Mouse (Mus musculus) spleen, postnatal 10 days (tissue): ENCODE data around the gene Rhox4c.
"Not testable (repeated sequence)": the region's sequence is repeated elsewhere in the genome, so short reads cannot be mapped to it uniquely, and the experiment has no call there.

ENCODE experiments used
- DNase-seq, 2 experiments: peaks; one replicate each; pipeline ENCODE4 v3.0.0; 2021 to 2022; ENCODE audit warnings: low spot score in 2 of 2

The Rhox4c gene

GRCm38 (mm10) chrX:37480037-37480436 is at the start of gene Rhox4c:
Gene Rhox4c (plus strand): TSS chrX:37480337.
- DNase-seq = not testable (repeated sequence)

GRCm38 (mm10) chrX:37432194-37432593 is 47.9 kb upstream of the Rhox4c start, which contains the start of gene Rhox4b:
Gene Rhox4b (plus strand): TSS chrX:37432494.
- DNase-seq = not testable (repeated sequence)

GRCm38 (mm10) chrX:37453380-37453779 is 26.8 kb upstream of the Rhox4c start, which contains the start of gene Rhox2c:
Gene Rhox2c (plus strand): TSS chrX:37453680.
- DNase-seq = not testable (repeated sequence)

GRCm38 (mm10) chrX:37458285-37458684 is 21.9 kb upstream of the Rhox4c start, which contains the start of gene Rhox3c:
Gene Rhox3c (plus strand): TSS chrX:37458585.
- not testable (repeated sequence) for DNase-seq

GRCm38 (mm10) chrX:37514059-37514458 is 33.9 kb downstream of the Rhox4c start, which contains the start of gene Rhox4d:
Gene Rhox4d (plus strand): TSS chrX:37514359.
- DNase-seq = not testable (repeated sequence)

GRCm38 (mm10) chrX:37530152-37530551 is 50.0 kb downstream of the Rhox4c start, which contains the start of gene Rhox2e:
Gene Rhox2e (plus strand): TSS chrX:37530452.
- not testable (repeated sequence) for DNase-seq
